Mouse (Mus musculus) stomach, embryonic 15.5 days (tissue): ENCODE measurements around the gene Myo9b. TPM values are rescaled to one million over a fixed set of nuclear protein-coding genes. Genes with fewer than 3 reads are reported as not detected.
"Not testable (repeated sequence)": the region's sequence is repeated elsewhere in the genome, so short reads cannot be mapped to it uniquely, and the experiment has no call there.

ENCODE experiments used
- ATAC-seq: fragments of 200-750 bp; cut with Nextera tagmentation; 2 replicates; pipeline ENCODE4 v1.8.0; 2017; ENCODE audit warnings: low read depth, moderate number of reproducible peaks, moderate TSS enrichment; ENCODE audit not compliant: insufficient read depth, low FRiP score
- H3K27ac ChIP-seq: fragments of 300-500 bp; sonication (generic); 2 replicates; pipeline ENCODE4 v1.5.1; 2015; ENCODE audit warnings: mild to moderate bottlenecking, inconsistent platforms
- H3K27me3 ChIP-seq: fragments of 300-500 bp; sonication (generic); replicated peaks from 2 replicates; pipeline ENCODE4 v1.6.1; 2015; ENCODE audit warnings: inconsistent platforms
- H3K36me3 ChIP-seq: fragments of 300-500 bp; sonication (generic); 2 replicates; pipeline ENCODE4 v1.6.1; 2015; ENCODE audit warnings: inconsistent platforms
- H3K4me1 ChIP-seq: fragments of 300-500 bp; sonication (generic); 2 replicates; pipeline ENCODE4 v1.6.1; 2015; ENCODE audit warnings: inconsistent platforms
- H3K4me2 ChIP-seq: fragments of 300-500 bp; sonication (generic); 2 replicates; pipeline ENCODE4 v1.6.1; 2015; ENCODE audit warnings: mild to moderate bottlenecking, inconsistent platforms
- H3K4me3 ChIP-seq: fragments of 300-500 bp; sonication (generic); replicated peaks from 2 replicates; pipeline ENCODE4 v1.5.1; 2015; ENCODE audit warnings: inconsistent platforms
- H3K9ac ChIP-seq: fragments of 300-500 bp; sonication (generic); 2 replicates; pipeline ENCODE4 v1.6.1; 2015; ENCODE audit warnings: inconsistent platforms
- H3K9me3 ChIP-seq: fragments of 300-500 bp; sonication (generic); 2 replicates; pipeline ENCODE4 v1.6.1; 2016; ENCODE audit warnings: inconsistent platforms
- WGBS: fragments of 180-500 bp; shearing (Covaris S2); methylation state at CpG from one replicate; pipeline ENCODE4 v1.1.7; 2015; 5-methylcytosine and 5-hydroxymethylcytosine counted together
- polyA plus RNA-seq: library from polyadenylated mRNA; unstranded; fragments of >200 nt; fragmentation: Nextera tagmentation; extraction: Ambion mirVana; gene quantifications from 2 replicates; pipeline ENCODE4 v1.2.1, GENCODE M21; 2015

The Myo9b gene
- 17.8 and 22.7 TPM in 2 replicates for polyA plus RNA-seq

GRCm38 (mm10) chr8:71272286-71273150, at the start of gene Myo9b, which contains the start of gene Haus8:
Myo9b (plus strand) TSS chr8:71272714.
Haus8 (minus strand) TSS chr8:71272934.
- peak within 1 kb of the TSS; percentile 77 for H3K4me2 ChIP-seq
- peak within 1 kb of the TSS; percentile 89 for H3K27ac ChIP-seq
- no peaks in the 10 kb centered on the region for H3K27me3 ChIP-seq
- ATAC-seq, result peak; percentile 98
- no peaks in the 10 kb centered on the region for H3K9me3 ChIP-seq
- under 1% methylated on average over 84 of the region's 84 CpGs for WGBS
- H3K9ac ChIP-seq, result peak within 1 kb of the TSS; percentile 77
- H3K4me3 ChIP-seq, result peak within 1 kb of the TSS; percentile 81
- peaks cover 14% of the 10 kb centered on the region for H3K4me1 ChIP-seq
- H3K36me3 ChIP-seq, result no peaks in the 10 kb centered on the region

DNA sequence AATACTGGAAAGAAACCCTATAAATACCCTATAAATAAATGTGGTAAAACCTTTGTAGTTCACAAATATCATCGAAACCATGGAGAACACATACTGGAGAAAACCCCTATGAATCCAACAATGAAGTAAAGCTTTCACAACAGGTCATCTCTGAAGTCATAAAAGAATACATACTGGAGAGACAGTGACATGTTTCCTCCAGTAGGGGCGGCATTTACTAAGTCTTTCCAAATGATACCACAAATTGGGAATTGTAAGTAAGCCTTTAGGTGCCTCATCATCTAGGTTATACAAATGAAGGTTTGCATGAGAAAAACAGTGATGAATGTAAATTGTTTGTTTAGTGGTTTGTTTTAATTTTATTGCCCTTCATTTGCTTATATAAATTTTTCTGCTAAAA, 48.0 kb upstream of the Myo9b start:
- WGBS, result 51% methylated on average over 2 of the region's 2 CpGs

GRCm38 (mm10) chr8:71242757-71243156, 29.8 kb upstream of the Myo9b start:
- H3K27me3 ChIP-seq, result no peaks in the 10 kb centered on the region
- H3K4me1 ChIP-seq, result no peaks in the 10 kb centered on the region
- no peaks in the 10 kb centered on the region for H3K9me3 ChIP-seq
- no peak overlapping the region for H3K27ac ChIP-seq
- no peak overlapping the region for H3K4me2 ChIP-seq
- 47% methylated on average over 2 of the region's 2 CpGs for WGBS
- H3K36me3 ChIP-seq, result no peaks in the 10 kb centered on the region
- no peak overlapping the region for H3K4me3 ChIP-seq
- H3K9ac ChIP-seq, result no peak overlapping the region
- peak; percentile 79 for ATAC-seq

More for the DNA sequence above, 48.0 kb upstream of the Myo9b start:
- Histone ChIP-seq H3K36me3 (no peaks in the 10 kb centered on the region), H3K27ac (no peak overlapping the region), H3K4me1 (no peaks in the 10 kb centered on the region), H3K4me2 (no peak overlapping the region), H3K4me3 (no peak overlapping the region), H3K9ac (no peak overlapping the region), H3K27me3 (no peaks in the 10 kb centered on the region), H3K9me3 (no peaks in the 10 kb centered on the region)
- ATAC-seq, result no peak

- no peak overlapping the region for H3K4me3 ChIP-seq
- no peaks in the 10 kb centered on the region for H3K9me3 ChIP-seq
- H3K27ac ChIP-seq, result no peak overlapping the region
- no peak overlapping the region for H3K9ac ChIP-seq
- ATAC-seq, result no peak
- H3K27me3 ChIP-seq, result no peaks in the 10 kb centered on the region
- H3K4me1 ChIP-seq, result no peaks in the 10 kb centered on the region
- no peak overlapping the region for H3K4me2 ChIP-seq
- H3K36me3 ChIP-seq, result no peaks in the 10 kb centered on the region
- WGBS, result 90% methylated on average over 1 of the region's 1 CpGs
Observed at GRCm38 (mm10) chr8:71248203-71248602, 24.3 kb upstream of the Myo9b start.

GRCm38 (mm10) chr8:71256545-71257232, 15.8 kb upstream of the Myo9b start:
- H3K4me2 ChIP-seq, result no peak overlapping the region
- ATAC-seq, result 0 out of 2 replicates have a peak, but pooled peaks have one; percentile 39
- no peaks in the 10 kb centered on the region for H3K4me1 ChIP-seq
- no peak overlapping the region; the same call in 1 of the 2 replicates for H3K27ac ChIP-seq
- H3K9ac ChIP-seq, result no peak overlapping the region
- H3K9me3 ChIP-seq, result no peaks in the 10 kb centered on the region
- H3K36me3 ChIP-seq, result 0 out of 2 replicates have a peak, but pooled peaks cover 17% of the 10 kb centered on the region
- no peaks in the 10 kb centered on the region for H3K27me3 ChIP-seq
- WGBS, result 84% methylated on average over 3 of the region's 3 CpGs
- H3K4me3 ChIP-seq, result no peak overlapping the region

DNA sequence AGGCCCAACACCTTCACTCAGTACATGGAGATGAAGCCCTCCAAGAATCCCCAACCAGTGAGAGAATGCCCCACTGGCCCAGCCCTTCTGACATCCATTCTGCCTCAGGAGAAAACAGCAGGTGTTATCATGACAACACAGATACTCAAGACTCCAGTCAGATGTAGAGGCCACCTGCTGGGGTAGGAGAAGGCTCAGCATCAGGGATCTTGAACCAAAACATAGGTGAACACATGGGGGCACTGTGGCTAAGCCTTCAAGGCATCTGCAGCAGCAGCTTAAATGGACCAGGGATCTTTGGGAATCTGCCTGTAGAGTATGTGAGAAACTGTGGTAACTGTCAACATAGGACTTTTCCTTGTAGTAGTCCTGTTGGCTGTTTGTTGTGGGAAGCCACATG, 11.3 kb upstream of the Myo9b start:
- Histone ChIP-seq H3K9me3 (no peaks in the 10 kb centered on the region), H3K4me1 (no peaks in the 10 kb centered on the region), H3K9ac (no peak overlapping the region), H3K27ac (no peak overlapping the region), H3K4me3 (no peak overlapping the region), H3K4me2 (no peak overlapping the region), H3K36me3 (peaks cover 13% of the 10 kb centered on the region; the same call in 1 of the 2 replicates), H3K27me3 (no peaks in the 10 kb centered on the region)
- ATAC-seq, result no peak

- no peak overlapping the region for H3K4me3 ChIP-seq
- no peak overlapping the region for H3K4me2 ChIP-seq
- H3K27ac ChIP-seq, result no peak overlapping the region
- 99% methylated on average over 2 of the region's 2 CpGs for WGBS
- H3K4me1 ChIP-seq, result 0 out of 2 replicates have a peak, but pooled peaks cover 3% of the 10 kb centered on the region
- ATAC-seq, result no peak
- H3K9me3 ChIP-seq, result no peaks in the 10 kb centered on the region
- H3K27me3 ChIP-seq, result no peaks in the 10 kb centered on the region
- peaks cover 4% of the 10 kb centered on the region; the same call in 1 of the 2 replicates for H3K36me3 ChIP-seq
- H3K9ac ChIP-seq, result no peak overlapping the region
Observed at GRCm38 (mm10) chr8:71267690-71268089, 4.8 kb upstream of the Myo9b start.

- H3K9ac ChIP-seq, H3K9me3 ChIP-seq, H3K27ac ChIP-seq, ATAC-seq, H3K4me2 ChIP-seq, H3K4me1 ChIP-seq, H3K27me3 ChIP-seq, H3K4me3 ChIP-seq, H3K36me3 ChIP-seq: not testable (repeated sequence)
- 88% methylated on average over 6 of the region's 6 CpGs for WGBS
Observed at GRCm38 (mm10) chr8:71268286-71268685, 4.2 kb upstream of the Myo9b start.

GRCm38 (mm10) chr8:71271630-71272029, 884 bp upstream of the Myo9b start:
- WGBS, result 14% methylated on average over 5 of the region's 5 CpGs

GRCm38 (mm10) chr8:71273151-71273510, 617 bp downstream of the Myo9b start:
- H3K4me1 ChIP-seq, result peaks cover 14% of the 10 kb centered on the region
- no peaks in the 10 kb centered on the region for H3K36me3 ChIP-seq
- peak overlapping the region; percentile 81 for H3K4me3 ChIP-seq
- WGBS, result under 1% methylated on average over 14 of the region's 14 CpGs
- H3K27ac ChIP-seq, result peak overlapping the region; percentile 89
- H3K27me3 ChIP-seq, result no peaks in the 10 kb centered on the region
- H3K9me3 ChIP-seq, result no peaks in the 10 kb centered on the region
- peak overlapping the region; percentile 68 for H3K9ac ChIP-seq
- no peak for ATAC-seq
- H3K4me2 ChIP-seq, result peak overlapping the region; percentile 75

More at GRCm38 (mm10) chr8:71271630-71272029, 884 bp upstream of the Myo9b start:
- Histone ChIP-seq H3K9me3 (no peaks in the 10 kb centered on the region), H3K27me3 (no peaks in the 10 kb centered on the region), H3K4me3 (peak overlapping the region; percentile 81), H3K36me3 (no peaks in the 10 kb centered on the region), H3K4me2 (peak overlapping the region; percentile 77), H3K9ac (peak overlapping the region; percentile 77), H3K4me1 (peaks cover 14% of the 10 kb centered on the region), H3K27ac (peak overlapping the region; percentile 87)
- no peak for ATAC-seq

GRCm38 (mm10) chr8:71274478-71274877, 2.0 kb downstream of the Myo9b start:
- Histone ChIP-seq H3K9ac (no peak overlapping the region), H3K27me3 (no peaks in the 10 kb centered on the region), H3K27ac (no peak overlapping the region), H3K4me3 (no peak overlapping the region), H3K4me2 (no peak overlapping the region), H3K9me3 (no peaks in the 10 kb centered on the region), H3K4me1 (peaks cover 14% of the 10 kb centered on the region), H3K36me3 (no peaks in the 10 kb centered on the region)
- ATAC-seq, result no peak

- Histone ChIP-seq H3K4me1 (peaks cover 11% of the 10 kb centered on the region), H3K9ac (no peak overlapping the region), H3K27ac (no peak overlapping the region), H3K9me3 (no peaks in the 10 kb centered on the region), H3K27me3 (no peaks in the 10 kb centered on the region), H3K4me3 (no peak overlapping the region), H3K4me2 (no peak overlapping the region), H3K36me3 (no peaks in the 10 kb centered on the region)
- WGBS, result 87% methylated on average over 3 of the region's 3 CpGs
- no peak for ATAC-seq
Observed at GRCm38 (mm10) chr8:71276166-71276565, 3.7 kb downstream of the Myo9b start.
